Mouse (Mus musculus): ENCODE results near the gene Gm9639.
"Not testable (repeated sequence)": the region's sequence is repeated elsewhere in the genome, so short reads cannot be mapped to it uniquely, and the experiment has no call there.

Gene Gm9639

GRCm38 (mm10) chr10:77753448-77753847 lies 41.4 kb downstream of the Gm9639 start:
- DNase-seq (ENCODE audit: low spot score in 2 of 2), result no peak

- not testable (repeated sequence) for DNase-seq (ENCODE audit: low spot score in 2 of 2)
These were observed 42.6 kb downstream of the Gm9639 start for GRCm38 (mm10) chr10:77752312-77752711.

GRCm38 (mm10) chr10:77751254-77751653 lies 43.6 kb downstream of the Gm9639 start, which contains the start of gene Gm9736:
Gene Gm9736 (minus strand): TSS chr10:77751354.
- not testable (repeated sequence) for DNase-seq (ENCODE audit: low spot score in 2 of 2)

GRCm38 (mm10) chr10:77750686-77751085 lies 44.2 kb downstream of the Gm9639 start:
- not testable (repeated sequence) for DNase-seq (ENCODE audit: low spot score in 2 of 2)

Data from urinary bladder, postnatal 36 days (tissue).